Mouse (Mus musculus) embryonic fibroblast, embryonic 13.5 days (primary cell): ENCODE measurements around the gene Arl3.

Experiments
- CTCF ChIP-seq: IDR thresholded peaks from 2 replicates; pipeline ENCODE4 v1.5.1; 2011; ENCODE audit warnings: mild to moderate bottlenecking, control low read depth, low read length, moderate library complexity, borderline replicate concordance; ENCODE audit not compliant: insufficient read depth
- POLR2A ChIP-seq: IDR thresholded peaks from 2 replicates; pipeline ENCODE4 v1.6.1; 2011; ENCODE audit warnings: low read depth, mild to moderate bottlenecking, control low read depth, low read length, moderate library complexity

DNA sequence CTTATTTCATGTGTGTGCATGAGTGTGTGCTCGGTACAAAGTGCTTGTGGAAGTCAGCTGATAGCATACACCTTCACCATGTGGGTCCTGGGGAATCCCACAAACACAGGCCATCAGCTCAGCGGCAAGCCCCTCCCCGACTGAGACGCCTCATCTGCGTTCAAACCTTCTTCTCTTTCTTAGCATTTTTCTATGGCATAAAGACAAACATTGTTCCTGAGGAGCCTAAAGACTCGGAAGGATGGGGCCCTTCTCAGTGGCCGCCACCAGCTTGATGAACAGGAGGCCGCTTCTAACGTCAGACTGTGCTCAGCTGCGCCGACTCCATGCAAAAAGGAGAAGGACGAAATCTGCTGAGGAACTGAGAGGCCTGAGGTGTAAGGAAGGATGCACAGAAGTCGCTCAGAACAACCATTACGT is 8.9 kb downstream of the Arl3 start:
- TF ChIP-seq CTCF (no peak), POLR2A (no peak)
